Mouse (Mus musculus) gastrocnemius, postnatal 25 days (tissue): ENCODE data around the gene Inka2. TPM values are rescaled to one million over a fixed set of nuclear protein-coding genes. Genes with fewer than 3 reads are reported as not detected.
"Not testable (repeated sequence)": the region's sequence is repeated elsewhere in the genome, so short reads cannot be mapped to it uniquely, and the experiment has no call there.

Experiments
- DNase-seq: peaks from one replicate; pipeline ENCODE4 v3.0.0; 2022
- total RNA-seq, 2 experiments: library from RNA; stranded (reverse); gene quantifications; 1 replicate in 1 of 2; 2 replicates in 1 of 2; pipeline ENCODE4 v1.2.3; 2021

Inka2 gene
- total RNA-seq, 2 experiments from 2014 or later = 2.6 to 6.0 TPM

GRCm38 (mm10) chr3:105696387-105697147, 7.8 kb upstream of the Inka2 start:
- no peak for DNase-seq

- DNase-seq = no peak
Measured at GRCm38 (mm10) chr3:105697148-105697441, 7.3 kb upstream of the Inka2 start.

GRCm38 (mm10) chr3:105698311-105698710, 6.1 kb upstream of the Inka2 start:
- DNase-seq = no peak

GRCm38 (mm10) chr3:105699241-105699933, 5.0 kb upstream of the Inka2 start:
- no peak for DNase-seq

- not testable (repeated sequence) for DNase-seq
Measured at GRCm38 (mm10) chr3:105700786-105701185, 3.6 kb upstream of the Inka2 start.

DNA sequence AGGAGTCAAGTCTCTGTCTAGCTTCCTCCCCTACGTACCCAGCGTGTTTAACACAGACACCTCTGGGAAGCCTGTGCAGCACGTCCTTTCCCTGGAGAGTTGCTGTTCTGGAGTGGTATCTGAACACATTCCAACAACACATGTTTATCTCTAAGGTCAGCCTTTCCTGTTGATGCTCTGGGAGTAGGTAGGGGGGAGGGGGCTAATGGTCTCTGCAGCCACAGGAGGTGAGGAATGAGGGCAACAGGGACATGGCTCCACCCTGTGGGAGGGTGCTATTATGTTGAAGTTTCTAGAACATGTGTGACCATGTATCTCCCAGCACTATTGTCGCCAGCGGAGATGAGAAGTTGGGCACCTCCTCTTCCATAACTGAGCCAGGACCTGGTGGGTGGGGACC, 3.0 kb upstream of the Inka2 start:
- DNase-seq = peak; percentile 55

DNA sequence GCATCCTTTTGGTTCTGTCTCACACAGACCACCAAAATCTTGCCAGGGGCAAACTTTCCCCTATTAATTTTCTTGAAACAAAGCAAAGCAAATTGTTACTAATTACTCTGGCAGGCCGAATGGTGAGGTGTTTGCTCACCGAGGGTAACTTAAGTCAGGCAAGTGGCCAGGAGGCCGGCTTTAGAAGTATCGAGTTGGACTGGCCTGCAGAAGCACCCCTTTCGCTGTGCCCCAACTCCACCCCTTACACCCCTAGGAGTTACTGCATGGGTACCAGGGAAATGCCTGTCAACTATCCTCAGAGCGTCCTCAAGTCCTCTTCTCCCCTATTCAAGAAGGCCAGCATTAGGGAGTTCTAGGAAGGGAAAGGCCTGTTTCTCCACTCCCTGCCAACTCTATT, 828 bp upstream of the Inka2 start:
- no peak for DNase-seq

- peak; percentile 81 for DNase-seq
Measured at GRCm38 (mm10) chr3:105705061-105705549, 706 bp downstream of the Inka2 start.

GRCm38 (mm10) chr3:105705561-105705960, 1.2 kb downstream of the Inka2 start:
- DNase-seq = no peak

DNA sequence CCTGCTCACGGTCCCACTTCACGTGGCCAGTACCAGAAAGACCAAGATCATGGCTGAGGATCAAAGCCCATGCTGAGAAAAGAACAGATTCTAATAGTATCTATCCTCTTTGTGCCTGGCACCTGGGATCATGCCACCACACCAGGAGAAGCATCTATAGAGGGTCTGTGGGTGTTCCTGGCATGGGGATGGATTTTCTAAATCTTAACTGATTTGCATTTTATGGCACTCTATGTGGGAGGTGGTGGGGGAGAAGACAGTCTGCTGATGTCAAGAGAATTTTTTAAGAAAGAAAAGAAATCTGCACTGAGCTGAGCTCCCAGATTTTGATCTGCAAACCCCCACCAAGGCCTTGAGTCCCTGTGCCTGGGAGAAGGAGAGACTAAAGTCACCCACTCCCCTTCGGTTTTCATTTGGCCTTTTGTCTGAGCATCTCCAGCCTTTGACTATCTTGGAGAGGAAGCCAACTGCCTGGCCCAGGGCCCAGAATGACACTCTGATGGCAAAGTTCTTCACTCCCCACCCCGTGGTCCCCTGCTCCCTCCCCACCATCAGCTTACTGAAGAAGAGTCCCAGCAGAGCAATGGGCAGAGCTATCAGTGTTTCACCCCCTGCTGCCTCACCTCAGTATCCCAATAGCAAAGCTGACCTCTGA, 2.1 kb downstream of the Inka2 start:
- DNase-seq = no peak

DNA sequence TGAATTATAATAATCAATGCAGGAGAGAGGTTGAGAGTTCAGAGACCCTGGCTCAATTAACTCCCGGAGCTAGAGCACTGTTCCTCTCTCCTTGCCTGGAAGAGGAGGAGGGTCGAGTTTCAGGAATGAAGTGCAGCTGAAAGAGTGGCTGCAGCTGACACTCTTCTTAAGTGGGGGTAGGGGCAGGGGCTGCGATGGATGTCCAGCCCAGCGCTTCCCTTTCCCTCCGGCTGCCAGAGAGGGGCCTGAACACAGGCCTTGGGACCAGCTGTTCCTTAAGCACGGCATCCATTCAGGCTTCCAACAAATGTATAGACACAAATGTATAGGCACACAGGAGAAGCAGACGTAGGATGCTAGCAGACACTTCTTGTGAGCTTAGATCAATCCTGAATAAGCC, 3.2 kb downstream of the Inka2 start:
- no peak for DNase-seq

DNA sequence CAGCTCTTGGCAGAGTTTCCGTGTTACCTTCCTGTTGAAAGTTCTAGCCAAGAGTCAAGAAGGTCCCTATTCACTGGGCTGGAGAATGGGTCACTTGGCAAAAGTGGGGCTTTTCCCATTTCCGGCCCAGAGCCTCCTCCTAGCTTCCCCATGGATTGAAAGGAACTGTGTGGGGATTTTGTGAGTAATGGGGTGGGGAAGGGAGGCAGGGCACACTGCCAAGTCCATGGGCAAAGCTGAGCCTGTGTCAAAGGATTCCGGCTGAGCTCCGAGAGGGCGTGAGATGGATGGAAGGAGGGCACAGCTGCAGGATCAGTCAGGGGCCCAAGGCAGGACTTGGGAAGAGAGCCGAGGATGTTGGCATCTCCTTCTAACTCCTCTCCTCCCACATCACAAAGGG, 5.8 kb downstream of the Inka2 start:
- DNase-seq = no peak

DNA sequence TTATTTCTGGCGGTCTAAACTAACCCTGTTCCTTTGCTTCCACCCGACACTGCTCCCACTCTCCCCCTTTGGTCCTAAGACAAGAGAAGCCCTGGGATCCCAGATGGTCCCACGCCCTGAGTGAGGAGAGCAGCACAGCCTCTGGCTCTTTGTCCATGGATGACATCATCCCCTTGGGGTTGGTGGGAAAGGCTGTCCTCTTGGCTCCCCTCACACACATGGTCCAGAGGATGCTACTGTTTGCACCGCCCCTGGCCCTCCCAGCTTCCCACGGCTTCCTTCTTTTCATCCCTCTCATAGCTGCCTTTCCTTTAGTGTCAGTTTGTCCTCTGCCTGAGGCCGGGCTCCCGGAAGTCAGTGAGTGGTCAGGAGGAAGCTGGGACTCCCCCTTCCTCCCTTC, 7.3 kb downstream of the Inka2 start:
- DNase-seq = peak; percentile 81

DNA sequence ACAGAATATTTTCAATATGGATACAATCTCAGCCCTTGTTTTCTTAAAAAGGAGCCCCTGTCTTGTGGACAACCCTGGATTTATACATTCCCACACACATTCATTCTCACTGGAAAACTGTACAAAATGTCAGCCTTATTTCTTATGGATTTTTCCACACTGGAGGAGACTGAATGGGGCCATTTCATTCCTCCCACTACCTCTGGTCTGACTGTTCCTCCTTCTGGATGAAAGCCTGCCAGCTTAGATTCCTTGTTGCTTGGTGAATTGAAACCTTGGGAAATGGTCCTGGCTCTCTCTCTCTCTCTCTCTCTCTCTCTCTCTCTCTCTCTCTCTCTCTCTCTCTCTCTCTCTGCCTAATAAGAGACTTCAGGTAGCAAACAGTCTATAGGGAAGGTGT, 8.4 kb downstream of the Inka2 start:
- no peak for DNase-seq

- peak; percentile 73 for DNase-seq
Measured at GRCm38 (mm10) chr3:105714091-105714819, 9.9 kb downstream of the Inka2 start.

- no peak for DNase-seq
Measured at GRCm38 (mm10) chr3:105714820-105715167, 10.4 kb downstream of the Inka2 start.

- peak; percentile 62 for DNase-seq
Measured at GRCm38 (mm10) chr3:105716353-105717000, 12.1 kb downstream of the Inka2 start.

GRCm38 (mm10) chr3:105717856-105718555, 13.6 kb downstream of the Inka2 start:
- DNase-seq = no peak

GRCm38 (mm10) chr3:105718746-105719145, 14.3 kb downstream of the Inka2 start:
- DNase-seq = no peak

DNA sequence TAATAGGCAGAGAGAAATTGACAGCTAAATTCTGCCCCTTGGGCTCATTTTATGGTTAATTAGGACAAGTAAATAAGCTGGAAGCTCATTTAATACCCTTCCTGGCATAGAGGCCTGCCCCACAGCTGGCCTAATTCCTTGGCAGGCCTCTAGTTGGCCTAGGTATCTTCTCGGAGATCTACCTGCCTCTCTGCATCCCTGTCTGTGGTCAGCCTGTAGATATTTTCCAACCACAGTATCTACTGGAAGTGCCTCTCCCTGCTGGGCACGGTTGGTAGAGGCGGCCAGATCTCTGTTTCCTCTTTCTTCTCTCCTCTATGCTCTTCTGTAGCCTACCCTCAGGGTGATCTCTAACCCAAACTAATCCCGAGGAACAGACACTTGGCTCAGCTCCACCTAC, 15.6 kb downstream of the Inka2 start:
- DNase-seq = no peak

- DNase-seq = no peak
Measured at GRCm38 (mm10) chr3:105720514-105720913, 16.1 kb downstream of the Inka2 start.
